Mouse (Mus musculus) stomach, embryonic 16.5 days (tissue): ENCODE measurements around the gene Arhgap29. TPM values are rescaled to one million over a fixed set of nuclear protein-coding genes. Genes with fewer than 3 reads are reported as not detected.

Source experiments
- ATAC-seq: fragments of 200-750 bp; cut with Nextera tagmentation; 2 replicates; pipeline ENCODE4 v1.8.0; 2017; ENCODE audit warnings: moderate number of reproducible peaks, moderate TSS enrichment; ENCODE audit not compliant: insufficient read depth, low FRiP score
- H3K27ac ChIP-seq: fragments of 300-500 bp; sonication (generic); 2 replicates; pipeline ENCODE4 v1.5.1; 2014; ENCODE audit warnings: low read length
- H3K27me3 ChIP-seq: fragments of 300-500 bp; sonication (generic); 2 replicates; pipeline ENCODE4 v1.6.1; 2014; ENCODE audit warnings: low read length, control low read depth, mixed read lengths; ENCODE audit not compliant: control insufficient read depth, insufficient read depth
- H3K36me3 ChIP-seq: fragments of 300-500 bp; sonication (generic); 2 replicates; pipeline ENCODE4 v1.6.1; 2014; ENCODE audit warnings: low read length; ENCODE audit not compliant: control insufficient read depth, insufficient read depth
- H3K4me1 ChIP-seq: fragments of 300-500 bp; sonication (generic); 2 replicates; pipeline ENCODE4 v1.6.1; 2014; ENCODE audit warnings: low read length, control low read depth, mixed read lengths; ENCODE audit not compliant: control insufficient read depth, insufficient read depth
- H3K4me2 ChIP-seq: fragments of 300-500 bp; sonication (generic); 2 replicates; pipeline ENCODE4 v1.6.1; 2014; ENCODE audit warnings: low read depth, low read length, mixed read lengths
- H3K4me3 ChIP-seq: fragments of 300-500 bp; sonication (generic); replicated peaks from 2 replicates; pipeline ENCODE4 v1.5.1; 2014; ENCODE audit warnings: mild to moderate bottlenecking, low read length
- H3K9ac ChIP-seq: fragments of 300-500 bp; sonication (generic); 2 replicates; pipeline ENCODE4 v1.6.1; 2014; ENCODE audit warnings: low read length
- H3K9me3 ChIP-seq: fragments of 300-500 bp; sonication (generic); replicated peaks from 2 replicates; pipeline ENCODE4 v1.6.1; 2016; ENCODE audit warnings: low read length, control low read depth; ENCODE audit not compliant: control insufficient read depth
- WGBS: fragments of 180-500 bp; shearing (Covaris S2); extraction: QIAGEN DNeasy Blood & Tissue Kit; methylation state at CpG from one replicate; pipeline ENCODE4 v1.1.7; 2014; 5-methylcytosine and 5-hydroxymethylcytosine counted together
- polyA plus RNA-seq: library from polyadenylated mRNA; unstranded; fragments of >200 nt; fragmentation: Nextera tagmentation; extraction: Ambion mirVana; gene quantifications from 2 replicates; pipeline ENCODE4 v1.2.1, GENCODE M21; 2015

Gene Arhgap29
- polyA plus RNA-seq, 1 experiment from 2014 or later, result 50.7 TPM

GRCm38 (mm10) chr3:121973761-121974160 is 21.4 kb downstream of the Arhgap29 start:
- Histone ChIP-seq H3K27ac (no peak overlapping the region), H3K4me3 (no peak overlapping the region), H3K9ac (peak overlapping the region; percentile 27; the same call in 1 of the 2 replicates), H3K27me3 (no peaks in the 10 kb centered on the region), H3K36me3 (no peaks in the 10 kb centered on the region), H3K9me3 (no peaks in the 10 kb centered on the region), H3K4me1 (peaks cover 9% of the 10 kb centered on the region), H3K4me2 (0 out of 2 replicates have a peak overlapping the region, but pooled peaks have one; percentile 20)
- no peak for ATAC-seq
- 38% methylated on average over 5 of the region's 5 CpGs for WGBS

- no peak for ATAC-seq
- H3K9me3 ChIP-seq, result no peaks in the 10 kb centered on the region
- H3K4me1 ChIP-seq, result peaks cover 9% of the 10 kb centered on the region
- H3K36me3 ChIP-seq, result no peaks in the 10 kb centered on the region
- no peak overlapping the region for H3K9ac ChIP-seq
- no peak overlapping the region for H3K4me2 ChIP-seq
- H3K27me3 ChIP-seq, result no peaks in the 10 kb centered on the region
- H3K4me3 ChIP-seq, result no peak overlapping the region
- no peak overlapping the region for H3K27ac ChIP-seq
- WGBS, result 89% methylated on average over 3 of the region's 3 CpGs
These were observed 23.0 kb downstream of the Arhgap29 start for GRCm38 (mm10) chr3:121975381-121975780.

GRCm38 (mm10) chr3:121981306-121981705 is 29.0 kb downstream of the Arhgap29 start:
- H3K9me3 ChIP-seq, result no peaks in the 10 kb centered on the region
- H3K27ac ChIP-seq, result no peak overlapping the region
- no peaks in the 10 kb centered on the region for H3K27me3 ChIP-seq
- no peak overlapping the region for H3K4me2 ChIP-seq
- H3K4me1 ChIP-seq, result no peaks in the 10 kb centered on the region
- WGBS, result 83% methylated on average over 4 of the region's 4 CpGs
- no peak overlapping the region for H3K9ac ChIP-seq
- H3K4me3 ChIP-seq, result no peak overlapping the region
- ATAC-seq, result no peak
- no peaks in the 10 kb centered on the region; the same call in 1 of the 2 replicates for H3K36me3 ChIP-seq

GRCm38 (mm10) chr3:121982450-121982849 is 30.1 kb downstream of the Arhgap29 start:
- Histone ChIP-seq H3K4me3 (no peak overlapping the region), H3K36me3 (no peaks in the 10 kb centered on the region; the same call in 1 of the 2 replicates), H3K9ac (no peak overlapping the region), H3K27me3 (no peaks in the 10 kb centered on the region), H3K9me3 (no peaks in the 10 kb centered on the region), H3K27ac (no peak overlapping the region), H3K4me1 (no peaks in the 10 kb centered on the region), H3K4me2 (no peak overlapping the region)
- WGBS, result 73% methylated on average over 4 of the region's 4 CpGs
- ATAC-seq, result no peak

GRCm38 (mm10) chr3:121995125-121995524 is 42.8 kb downstream of the Arhgap29 start:
- Histone ChIP-seq H3K4me3 (no peak overlapping the region), H3K9me3 (no peaks in the 10 kb centered on the region), H3K27ac (no peak overlapping the region), H3K27me3 (no peaks in the 10 kb centered on the region), H3K36me3 (peaks cover 5% of the 10 kb centered on the region; the same call in 1 of the 2 replicates), H3K4me2 (no peak overlapping the region), H3K9ac (no peak overlapping the region), H3K4me1 (no peaks in the 10 kb centered on the region)
- ATAC-seq, result no peak
- WGBS, result 77% methylated on average over 4 of the region's 4 CpGs

GRCm38 (mm10) chr3:121999934-122000333 is 47.6 kb downstream of the Arhgap29 start:
- Histone ChIP-seq H3K9me3 (no peaks in the 10 kb centered on the region), H3K4me2 (no peak overlapping the region), H3K9ac (no peak overlapping the region), H3K4me3 (no peak overlapping the region), H3K36me3 (no peaks in the 10 kb centered on the region), H3K4me1 (0 out of 2 replicates have a peak, but pooled peaks cover 3% of the 10 kb centered on the region), H3K27ac (no peak overlapping the region), H3K27me3 (no peaks in the 10 kb centered on the region)
- 82% methylated on average over 2 of the region's 2 CpGs for WGBS
- no peak for ATAC-seq

GRCm38 (mm10) chr3:122001568-122001967 is 49.2 kb downstream of the Arhgap29 start:
- no peak overlapping the region for H3K4me2 ChIP-seq
- WGBS, result 50% methylated on average over 6 of the region's 6 CpGs
- H3K4me1 ChIP-seq, result 0 out of 2 replicates have a peak, but pooled peaks cover 3% of the 10 kb centered on the region
- ATAC-seq, result no peak
- no peaks in the 10 kb centered on the region for H3K36me3 ChIP-seq
- H3K27ac ChIP-seq, result no peak overlapping the region
- no peak overlapping the region for H3K4me3 ChIP-seq
- no peaks in the 10 kb centered on the region for H3K9me3 ChIP-seq
- no peaks in the 10 kb centered on the region for H3K27me3 ChIP-seq
- H3K9ac ChIP-seq, result no peak overlapping the region

GRCm38 (mm10) chr3:122009818-122010217 is 57.5 kb downstream of the Arhgap29 start:
- no peaks in the 10 kb centered on the region for H3K9me3 ChIP-seq
- H3K36me3 ChIP-seq, result peaks cover 11% of the 10 kb centered on the region; the same call in 1 of the 2 replicates
- H3K4me2 ChIP-seq, result no peak overlapping the region
- ATAC-seq, result no peak
- H3K9ac ChIP-seq, result no peak overlapping the region
- no peaks in the 10 kb centered on the region for H3K27me3 ChIP-seq
- no peaks in the 10 kb centered on the region for H3K4me1 ChIP-seq
- no peak overlapping the region for H3K27ac ChIP-seq
- H3K4me3 ChIP-seq, result no peak overlapping the region
- WGBS, result 87% methylated on average over 5 of the region's 5 CpGs

GRCm38 (mm10) chr3:122010292-122010691 is 58.0 kb downstream of the Arhgap29 start:
- no peaks in the 10 kb centered on the region for H3K4me1 ChIP-seq
- 80% methylated on average over 5 of the region's 5 CpGs for WGBS
- peaks cover 11% of the 10 kb centered on the region; the same call in 1 of the 2 replicates for H3K36me3 ChIP-seq
- ATAC-seq, result no peak
- no peak overlapping the region for H3K4me3 ChIP-seq
- H3K27me3 ChIP-seq, result no peaks in the 10 kb centered on the region
- no peak overlapping the region for H3K9ac ChIP-seq
- H3K27ac ChIP-seq, result no peak overlapping the region
- no peaks in the 10 kb centered on the region for H3K9me3 ChIP-seq
- H3K4me2 ChIP-seq, result no peak overlapping the region
